In genomic region chr11:60016726-60017125, GRCm38 (mm10) we compare ENCODE assay signal across 12 mouse cellular contexts. TPM values are rescaled to one million over a fixed set of nuclear protein-coding genes. Genes with fewer than 3 reads are reported as not detected.
DNase-seq lines count a peak whose midpoint lies in the region; TF ChIP-seq lines count a peak whose summit lies in the region.
"Had no signal": no experiment of that assay in that cellular context is flagged by ENCODE, and none has a peak within 500 bp of the region (broad histone marks: within the 10 kb centered on the region; RNA-seq: fewer than 3 reads in every experiment).

No protein-coding gene starts in this region.

- H3K27ac ChIP-seq in layer of hippocampus, adult 2 months: no peak overlapping the region
- H3K27ac ChIP-seq: forebrain, embryonic 15.5 days; gastrocnemius, adult 2 months had no signal

- H3K4me3 ChIP-seq in layer of hippocampus, adult 2 months: no peak overlapping the region
- H3K4me3 ChIP-seq: forebrain, embryonic 15.5 days; gastrocnemius, adult 2 months; megakaryocyte, embryonic 14.5 days had no signal

- DNase-seq in layer of hippocampus, adult 2 months (ENCODE audit: low spot score in 2 of 2): no peak
- DNase-seq in layer of hippocampus, adult 9-10 months (ENCODE audit: low spot score): no peak
- peak; percentile 53 for DNase-seq in embryo, embryonic 10.5 days (ENCODE audit: low spot score)
- peak; percentile 7 for DNase-seq in kidney, adult 18-20 months
- peak; percentile 19 to 46 for DNase-seq in kidney, postnatal 25 days
- no peak for DNase-seq in right cerebral cortex, postnatal 36 days (ENCODE audit: low spot score in 2 of 2)
- DNase-seq in retina, postnatal 1 day: no peak
- DNase-seq: cerebellum, adult 8-10 months; gastrocnemius, adult 2 months; liver had no signal

- 0 out of 2 replicates have a peak, but pooled peaks have one; percentile 24 for TF ChIP-seq CTCF in layer of hippocampus, adult 2 months (conservative IDR thresholded peaks at IDR 0.05)

RNA-seq across cellular contexts. Expression of gene Pemt, which starts 29.6 kb away (rescaled TPM):
- 1 to 10 TPM; 3.8 to 7.9 TPM for total RNA-seq in layer of hippocampus, adult 2 months (2021)

RNA-seq across cellular contexts. Expression of gene Rasd1, which starts 52.0 kb away (rescaled TPM):
- 10 to 100 TPM; 55.7 to 61.0 TPM for total RNA-seq in layer of hippocampus, adult 2 months (2021)

Comparison
In these comparisons a context has a peak if more than half of its experiments do, and no peak if none do; other contexts are left out.
1. DNase-seq: peak in embryo, embryonic 10.5 days (single experiment), kidney, adult 18-20 months (single experiment) and kidney, postnatal 25 days (2 of 2); none in layer of hippocampus, adult 2 months (0 of 2), layer of hippocampus, adult 9-10 months (single experiment), right cerebral cortex, postnatal 36 days (0 of 2) and retina, postnatal 1 day (single experiment).